Mouse (Mus musculus): ENCODE measurements around the gene Milr1. TPM values are rescaled to one million over a fixed set of nuclear protein-coding genes. Genes with fewer than 3 reads are reported as not detected.
A peak's percentile ranks its signal among the peaks of the same experiment; 100 is the strongest.
"Not testable (repeated sequence)": the region's sequence is repeated elsewhere in the genome, so short reads cannot be mapped to it uniquely, and the experiment has no call there.

Gene Milr1
- total RNA-seq, 2 experiments from 2014 or later: 212 to 237 TPM

DNA sequence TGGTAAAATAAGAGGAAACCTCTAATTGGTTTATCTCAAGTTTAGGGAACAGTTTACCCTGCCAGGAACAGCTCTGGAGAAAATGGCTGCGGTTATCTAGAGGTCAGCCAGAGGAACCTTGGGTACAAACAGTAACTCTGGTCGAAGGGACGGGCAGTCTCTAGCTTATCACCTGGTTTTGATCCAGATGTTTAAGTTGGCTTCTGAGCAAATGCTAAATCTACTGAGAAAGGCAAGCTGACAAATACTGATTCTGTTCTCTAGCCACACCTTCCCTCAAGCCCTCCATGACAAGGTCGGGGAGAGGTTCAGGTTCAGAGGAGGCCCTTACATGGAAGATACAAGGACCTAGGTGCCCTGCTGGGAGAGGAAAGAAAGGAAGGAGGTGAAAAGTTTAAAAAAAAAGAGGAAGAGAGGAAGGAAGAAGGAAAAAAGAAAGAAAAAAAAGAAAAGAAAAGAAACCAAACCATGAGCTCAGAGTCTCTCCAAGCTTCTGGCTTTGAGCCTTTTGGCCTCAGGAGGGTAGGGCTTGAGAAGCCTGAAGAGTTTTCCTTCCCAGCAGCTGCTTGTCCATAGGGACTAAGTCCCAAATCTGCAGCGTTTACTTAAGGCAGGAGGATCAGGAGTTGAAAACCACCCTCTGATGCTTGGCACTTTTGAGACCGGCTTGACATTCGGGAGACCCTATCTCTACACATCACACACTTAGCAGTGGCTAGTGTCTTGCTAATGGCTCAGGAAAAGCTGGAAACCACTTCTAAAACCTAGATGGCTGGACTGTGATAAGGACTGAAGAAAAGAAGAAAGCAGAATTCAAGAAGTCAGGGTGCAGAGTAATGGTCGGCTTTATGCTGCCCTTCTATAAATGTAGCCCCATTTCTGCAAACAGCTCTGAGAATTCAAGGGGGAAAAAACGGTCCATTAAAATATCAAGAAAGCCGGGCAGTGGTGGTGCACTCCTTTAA, 22.3 kb upstream of the Milr1 start:
- no peak for ATAC-seq (ENCODE audit: poor library complexity, severe bottlenecking)

- ATAC-seq (ENCODE audit: poor library complexity, severe bottlenecking): no peak
These were observed 21.4 kb upstream of the Milr1 start for GRCm38 (mm10) chr11:106729656-106730055.

DNA sequence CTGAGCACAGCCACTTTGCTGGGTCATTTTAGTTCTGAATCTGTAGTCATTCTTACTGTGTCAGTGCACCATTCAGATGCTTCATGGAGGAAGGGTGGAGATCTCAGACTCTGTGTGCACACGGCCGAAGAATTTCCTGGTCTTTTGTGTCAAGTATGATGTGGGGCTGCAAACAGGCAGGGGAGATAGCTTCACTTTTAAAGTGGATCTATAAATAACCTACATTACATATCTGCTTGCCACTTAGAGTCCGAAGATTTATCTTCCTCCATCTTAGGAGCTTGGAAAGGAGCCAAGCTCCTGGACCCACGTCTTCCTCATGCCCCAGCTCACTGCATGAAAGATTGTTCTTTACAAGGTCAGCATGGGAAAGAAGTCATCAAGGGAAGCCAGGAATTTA, 20.3 kb upstream of the Milr1 start:
- ATAC-seq (ENCODE audit: poor library complexity, severe bottlenecking): no peak

DNA sequence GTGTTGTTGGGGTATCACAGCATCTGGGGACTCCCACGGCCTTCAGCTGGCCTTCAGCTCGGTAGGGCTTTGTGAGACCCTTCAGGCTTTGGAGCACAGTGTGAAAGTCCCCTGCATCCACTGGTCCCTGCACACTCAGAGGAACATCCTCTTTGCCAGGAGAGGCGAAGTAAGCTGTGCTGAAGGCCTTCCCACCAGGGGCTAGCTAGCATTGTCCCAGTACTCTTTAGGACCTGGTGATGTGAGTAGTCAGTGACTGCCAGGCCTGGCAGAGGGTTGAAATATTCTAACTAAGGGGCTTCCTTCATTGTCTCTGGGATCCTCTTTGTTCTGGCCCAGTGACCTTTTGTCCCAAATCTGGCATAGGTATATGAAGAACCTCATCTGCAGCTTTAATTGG, 14.4 kb upstream of the Milr1 start:
- no peak for ATAC-seq (ENCODE audit: poor library complexity, severe bottlenecking)

GRCm38 (mm10) chr11:106737178-106737621, 13.8 kb upstream of the Milr1 start:
- ATAC-seq (ENCODE audit: poor library complexity, severe bottlenecking): peak; percentile 82

DNA sequence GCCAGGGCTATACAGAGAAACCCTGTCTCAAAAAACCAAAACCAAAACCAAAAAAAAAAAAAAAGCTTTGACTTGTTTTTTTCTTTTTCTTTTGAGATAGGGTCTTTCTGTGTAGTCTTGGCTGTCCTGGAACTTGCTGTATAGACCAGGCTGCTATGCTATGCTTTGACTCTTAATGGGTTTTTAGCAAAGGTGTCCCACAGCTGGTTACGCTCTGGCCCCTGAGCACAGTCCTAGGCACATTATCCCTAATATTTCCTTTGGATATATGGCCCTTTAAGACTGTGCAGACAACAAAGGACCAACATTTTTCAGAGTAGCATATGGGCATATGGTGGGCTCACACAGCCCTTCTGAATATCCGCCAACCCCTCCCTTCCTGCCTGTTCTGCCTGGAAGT, 11.9 kb upstream of the Milr1 start:
- no peak for ATAC-seq (ENCODE audit: poor library complexity, severe bottlenecking)

DNA sequence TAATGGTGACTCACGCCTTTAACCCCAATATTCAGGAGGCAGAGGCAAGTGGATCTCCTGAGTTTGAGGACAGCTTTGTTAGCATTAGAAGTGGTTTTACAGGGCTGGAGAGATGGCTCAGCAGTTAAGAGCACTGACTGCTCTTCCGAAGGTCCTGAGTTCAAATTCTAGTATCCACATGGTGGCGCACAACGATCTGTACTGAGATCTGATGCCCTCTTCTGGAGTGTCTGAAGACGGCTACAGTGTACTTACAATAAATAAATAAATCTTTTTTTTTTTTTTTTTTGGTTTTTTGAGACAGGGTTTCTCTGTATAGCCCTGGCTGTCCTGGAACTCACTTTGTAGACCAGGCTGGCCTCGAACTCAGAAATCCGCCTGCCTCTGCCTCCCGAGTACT, 10.3 kb upstream of the Milr1 start:
- not testable (repeated sequence) for ATAC-seq (ENCODE audit: poor library complexity, severe bottlenecking)

DNA sequence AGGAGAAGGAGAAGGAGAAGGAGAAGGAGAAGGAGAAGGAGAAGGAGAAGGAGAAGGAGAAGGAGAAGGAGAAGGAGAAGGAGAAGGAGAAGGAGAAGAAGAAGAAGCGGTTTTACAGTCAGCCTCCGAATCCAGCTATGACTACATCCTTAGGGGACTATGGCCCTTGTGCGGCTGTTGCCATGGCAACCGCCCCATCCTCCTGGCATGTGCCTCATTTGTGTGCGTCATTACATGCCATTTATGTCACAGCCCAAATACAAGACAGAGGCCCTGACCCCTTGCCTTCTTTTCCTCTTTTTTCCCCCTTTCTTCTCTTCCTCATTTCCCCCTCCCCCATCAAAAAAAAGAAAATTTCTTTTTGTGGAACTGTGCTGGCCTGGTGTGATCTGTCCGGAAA, 9.8 kb upstream of the Milr1 start:
- ATAC-seq (ENCODE audit: poor library complexity, severe bottlenecking): no peak

- ATAC-seq (ENCODE audit: poor library complexity, severe bottlenecking): no peak
These were observed 9.2 kb upstream of the Milr1 start for GRCm38 (mm10) chr11:106741826-106742225.

DNA sequence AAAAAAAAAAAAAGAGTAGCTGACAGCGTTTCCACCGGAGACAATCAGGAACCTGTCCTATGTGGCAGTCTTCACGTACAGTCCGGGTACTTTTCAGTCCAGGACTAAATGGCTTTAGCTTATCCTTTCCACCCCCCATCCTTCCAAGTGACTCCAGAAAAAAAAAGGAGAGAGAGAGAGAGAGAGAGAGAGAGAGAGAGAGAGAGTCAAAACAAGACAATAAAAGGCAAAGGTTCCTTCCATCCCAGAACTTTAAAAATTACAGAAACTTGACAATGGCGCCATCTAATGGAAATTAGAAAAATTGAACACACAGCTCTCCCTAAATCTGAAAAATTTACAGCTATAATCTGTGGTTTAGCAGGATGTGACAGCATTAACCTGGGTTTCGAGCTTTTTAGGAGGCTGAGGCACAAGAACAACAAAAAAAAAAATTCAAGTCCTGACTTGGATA, 8.6 kb upstream of the Milr1 start:
- peak; percentile 59; the same call in 1 of the 2 replicates for ATAC-seq (ENCODE audit: poor library complexity, severe bottlenecking)

DNA sequence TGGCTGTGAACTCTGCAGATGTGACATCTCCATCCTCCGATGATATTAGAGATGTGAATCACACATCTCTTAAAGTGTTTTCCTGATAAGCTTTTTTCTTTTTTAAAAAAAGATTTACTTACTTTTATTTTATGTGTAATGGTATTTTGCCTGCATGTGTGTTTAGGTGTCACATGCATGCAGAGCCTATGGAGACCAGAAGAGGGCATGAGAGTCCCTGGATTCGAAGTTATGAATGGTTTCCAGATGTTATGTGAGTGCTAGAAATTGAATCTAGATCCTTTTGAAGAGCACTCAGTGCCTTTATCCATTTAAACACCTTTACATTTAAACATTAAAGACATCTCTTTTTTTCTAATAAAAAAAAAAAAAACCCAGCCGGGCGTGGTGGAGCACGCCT, 6.1 kb upstream of the Milr1 start:
- peak; percentile 60 for ATAC-seq (ENCODE audit: poor library complexity, severe bottlenecking)

GRCm38 (mm10) chr11:106749557-106750120, 1.4 kb upstream of the Milr1 start:
- ATAC-seq (ENCODE audit: poor library complexity, severe bottlenecking): not testable (repeated sequence)

DNA sequence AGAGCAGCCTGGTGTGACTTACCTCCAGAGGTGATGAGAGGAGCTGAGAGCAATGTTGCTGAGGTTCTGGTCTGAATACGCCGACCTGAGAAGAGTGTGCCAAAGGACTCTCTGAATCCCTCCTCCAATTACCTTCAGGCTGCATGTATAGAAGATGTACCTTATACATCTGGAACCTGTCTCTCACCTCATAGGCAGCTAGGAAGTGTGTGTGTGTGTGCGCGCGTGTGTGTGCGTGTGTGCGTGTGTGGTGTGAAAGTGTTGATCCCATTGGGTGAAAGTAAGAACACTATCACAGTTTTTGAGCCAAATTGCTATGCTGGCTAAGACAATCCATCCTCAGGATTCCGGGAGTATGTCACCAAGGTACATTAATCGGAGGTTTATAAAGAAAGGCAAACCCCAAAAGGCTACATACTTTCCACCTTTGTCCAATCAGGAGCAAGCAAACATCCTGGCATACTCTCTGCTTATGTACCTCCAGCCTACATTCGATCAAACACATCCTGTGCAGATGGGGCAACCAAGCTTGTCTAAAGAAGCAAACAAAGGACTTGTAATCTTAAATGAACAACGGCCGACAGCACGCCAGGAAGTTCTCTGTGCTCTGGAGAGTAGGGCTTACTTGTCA, 790 bp upstream of the Milr1 start, which contains the start of gene Pecam1:
TSS of gene Pecam1 (minus strand) at position 508 of the 631 bp plus-strand sequence.
- ATAC-seq (ENCODE audit: poor library complexity, severe bottlenecking): 0 out of 2 replicates have a peak, but pooled peaks have one; percentile 11

DNA sequence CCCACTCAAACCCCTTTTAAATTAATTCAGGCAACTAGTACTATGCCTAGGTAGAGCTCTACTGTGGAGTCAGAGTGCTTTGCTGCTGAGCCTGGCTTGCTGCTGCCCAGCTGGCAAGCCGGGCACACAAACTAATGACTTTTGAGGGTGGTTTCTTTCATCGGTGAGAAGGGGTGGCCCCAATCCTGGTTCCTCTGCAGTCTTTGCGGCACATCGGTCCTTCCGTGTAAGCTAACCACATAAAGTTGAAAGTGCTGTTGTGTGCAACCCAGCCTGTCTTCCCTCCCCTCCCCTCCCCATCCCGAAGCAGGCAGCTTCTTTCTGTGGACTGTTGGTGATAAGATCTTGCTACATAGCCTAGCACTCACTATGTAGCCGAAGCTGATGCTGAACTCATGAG, 1.1 kb downstream of the Milr1 start:
- peak; percentile 87 for ATAC-seq (ENCODE audit: poor library complexity, severe bottlenecking)

DNA sequence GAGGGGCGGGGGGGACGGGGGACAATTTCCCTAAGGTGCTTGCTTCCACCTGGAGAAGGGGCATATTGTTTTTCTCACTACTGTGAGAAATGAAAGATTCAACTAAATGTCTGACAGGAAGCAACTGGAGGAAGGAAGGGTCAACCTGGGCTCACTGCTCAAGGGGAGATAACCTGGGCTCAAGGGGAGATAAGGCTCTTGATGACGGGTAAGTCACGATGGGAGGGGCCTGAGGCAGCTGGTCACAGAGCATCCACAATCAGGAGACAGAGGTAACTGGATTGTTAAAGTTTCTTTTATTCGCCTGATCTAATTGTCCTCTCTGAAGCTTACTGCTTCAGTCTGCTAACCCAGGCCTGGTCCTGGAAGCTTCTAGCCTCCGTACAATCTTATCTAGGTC, 2.3 kb downstream of the Milr1 start:
- ATAC-seq (ENCODE audit: poor library complexity, severe bottlenecking): no peak

DNA sequence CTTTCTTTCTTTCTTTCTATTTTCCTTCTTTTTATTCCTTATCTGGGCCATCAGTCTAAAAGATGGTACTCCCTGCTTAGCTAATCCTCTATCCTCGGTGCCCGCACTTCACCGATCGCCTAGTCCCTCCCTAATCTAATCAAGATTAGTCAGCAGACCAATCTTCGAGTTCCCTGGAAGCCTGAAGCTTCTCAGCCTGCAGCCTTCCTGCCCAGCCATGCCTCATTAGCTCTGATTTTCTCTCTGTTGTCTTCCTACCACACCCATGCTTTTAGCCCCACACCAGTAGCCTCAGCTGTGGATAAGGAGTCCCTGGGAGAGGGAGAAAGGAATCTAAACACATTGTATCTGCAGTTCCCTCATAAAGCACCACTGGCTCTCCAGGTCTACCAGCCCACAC, 4.6 kb downstream of the Milr1 start:
- ATAC-seq (ENCODE audit: poor library complexity, severe bottlenecking): no peak

- ATAC-seq (ENCODE audit: poor library complexity, severe bottlenecking): peak; percentile 80
These were observed 8.0 kb downstream of the Milr1 start for GRCm38 (mm10) chr11:106759028-106759427.

GRCm38 (mm10) chr11:106760511-106760910, 9.5 kb downstream of the Milr1 start:
- no peak for ATAC-seq (ENCODE audit: poor library complexity, severe bottlenecking)

DNA sequence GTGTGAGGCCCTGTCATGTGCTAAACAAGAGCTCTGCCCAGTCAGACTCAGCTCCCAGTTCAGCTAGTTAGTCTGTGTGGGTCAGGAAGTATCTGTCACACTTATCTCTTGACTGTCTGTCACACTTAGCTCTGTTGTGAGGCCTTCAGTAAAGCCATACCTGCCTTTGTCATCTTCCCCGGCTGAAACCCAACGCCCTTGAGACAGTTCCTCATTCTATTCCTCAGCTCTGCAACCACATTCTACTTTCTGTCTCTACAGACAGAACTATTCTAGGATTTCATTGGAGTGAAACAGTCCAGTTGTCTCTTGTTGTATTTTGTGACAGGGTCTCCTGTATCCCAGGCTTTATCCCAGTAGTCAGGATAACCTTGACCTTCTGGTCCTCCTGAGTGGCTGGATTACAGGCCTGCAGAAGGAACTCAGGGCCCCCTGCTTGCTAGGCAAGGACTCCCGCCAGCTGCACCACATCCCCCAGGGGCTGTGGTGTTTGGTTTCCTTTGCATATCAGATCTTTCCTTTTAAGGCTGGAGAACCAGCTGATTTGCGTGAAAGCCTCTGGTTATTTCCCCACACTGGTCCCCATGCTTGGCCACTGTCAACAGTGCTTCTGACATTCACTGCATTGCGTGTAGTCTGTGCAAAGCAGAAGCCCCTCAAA, 11.2 kb downstream of the Milr1 start:
- ATAC-seq (ENCODE audit: poor library complexity, severe bottlenecking): peak; percentile 73

- ATAC-seq (ENCODE audit: poor library complexity, severe bottlenecking): no peak
These were observed 11.8 kb downstream of the Milr1 start for GRCm38 (mm10) chr11:106762800-106763185.

GRCm38 (mm10) chr11:106766611-106767162, 15.7 kb downstream of the Milr1 start:
- no peak for ATAC-seq (ENCODE audit: poor library complexity, severe bottlenecking)

Measured in megakaryocyte, adult 5-6 weeks (primary cell).